Mouse (Mus musculus): ENCODE results near the gene Retnlg. TPM values are rescaled to one million over a fixed set of nuclear protein-coding genes. Genes with fewer than 3 reads are reported as not detected.
"Not testable (repeated sequence)": the region's sequence is repeated elsewhere in the genome, so short reads cannot be mapped to it uniquely, and the experiment has no call there.

The Retnlg gene
- polyA plus RNA-seq (2014; fragmentation: Nextera tagmentation; extraction: Ambion mirVana): not detected in 2 replicates

- Histone ChIP-seq H3K9me3 (ENCODE audit: control insufficient read depth, low read length) (no peaks in the 10 kb centered on the region), H3K4me2 (ENCODE audit: low read length) (no peak within 1 kb of the TSS), H3K4me1 (ENCODE audit: control insufficient read depth in 2 of 2, insufficient read depth in 2 of 2, low read length in 2 of 2) (no peaks in the 10 kb centered on the region), H3K9ac (ENCODE audit: low read length) (no peak within 1 kb of the TSS), H3K36me3 (ENCODE audit: control insufficient read depth, insufficient read depth, low read length) (no peaks in the 10 kb centered on the region), H3K27me3 (ENCODE audit: control insufficient read depth, insufficient read depth, low read length) (no peaks in the 10 kb centered on the region), H3K4me3 (ENCODE audit: control insufficient read depth in 1 of 2, insufficient read depth in 1 of 2, low read depth in 1 of 2, low read length in 2 of 2) (no peak within 1 kb of the TSS), H3K27ac (replicated peaks in 1 of 2; ENCODE audit: control insufficient read depth in 1 of 2, insufficient read depth in 1 of 2, low read depth in 2 of 2, low read length in 2 of 2) (no peak within 1 kb of the TSS)
- no peak for ATAC-seq (ENCODE audit: insufficient number of reproducible peaks, insufficient read depth, low FRiP score, low read depth)
- 74% methylated on average over 4 of the region's 4 CpGs for WGBS
These were observed at the start of gene Retnlg for GRCm38 (mm10) chr16:48872321-48872720. Gene Retnlg (plus strand): TSS chr16:48872621.

- Histone ChIP-seq H3K9me3 (ENCODE audit: control insufficient read depth, low read length) (no peaks in the 10 kb centered on the region), H3K36me3 (ENCODE audit: control insufficient read depth, insufficient read depth, low read length) (no peaks in the 10 kb centered on the region), H3K27ac (replicated peaks in 1 of 2; ENCODE audit: control insufficient read depth in 1 of 2, insufficient read depth in 1 of 2, low read depth in 2 of 2, low read length in 2 of 2) (no peak overlapping the region), H3K4me2 (ENCODE audit: low read length) (no peak overlapping the region), H3K27me3 (ENCODE audit: control insufficient read depth, insufficient read depth, low read length) (no peaks in the 10 kb centered on the region), H3K9ac (ENCODE audit: low read length) (no peak overlapping the region), H3K4me1 (ENCODE audit: control insufficient read depth in 2 of 2, insufficient read depth in 2 of 2, low read length in 2 of 2) (no peaks in the 10 kb centered on the region), H3K4me3 (ENCODE audit: control insufficient read depth in 1 of 2, insufficient read depth in 1 of 2, low read depth in 1 of 2, low read length in 2 of 2) (no peak overlapping the region)
- no peak for ATAC-seq (ENCODE audit: insufficient number of reproducible peaks, insufficient read depth, low FRiP score, low read depth)
- 84% methylated on average over 3 of the region's 3 CpGs for WGBS
These were observed 45.9 kb upstream of the Retnlg start for GRCm38 (mm10) chr16:48826474-48826873.

DNA sequence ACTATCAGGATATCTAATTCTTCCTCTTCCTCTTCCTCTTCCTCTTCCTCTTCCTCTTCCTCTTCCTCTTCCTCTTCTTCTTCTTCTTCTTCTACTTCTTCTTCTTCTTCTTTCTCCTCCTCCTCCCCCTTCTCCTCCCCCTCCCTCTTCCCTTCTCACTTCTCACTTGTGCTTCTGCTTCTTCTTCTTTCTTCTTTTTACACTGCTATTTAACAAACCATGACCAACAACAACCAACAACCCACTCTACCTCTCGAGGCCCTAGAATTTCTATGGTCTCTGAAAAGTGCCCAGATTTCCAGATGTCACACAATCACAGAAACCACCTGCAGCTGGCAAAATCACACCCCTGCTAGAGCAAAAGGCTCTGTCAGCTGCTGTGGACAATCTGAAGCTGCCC is 44.8 kb upstream of the Retnlg start:
- H3K4me2 ChIP-seq (ENCODE audit: low read length): no peak overlapping the region
- 30% methylated on average over 1 of the region's 1 CpGs for WGBS

GRCm38 (mm10) chr16:48829060-48829459 is 43.4 kb upstream of the Retnlg start:
- H3K4me1 ChIP-seq (ENCODE audit: control insufficient read depth in 2 of 2, insufficient read depth in 2 of 2, low read length in 2 of 2): no peaks in the 10 kb centered on the region
- no peak overlapping the region for H3K27ac ChIP-seq (replicated peaks in 1 of 2; ENCODE audit: control insufficient read depth in 1 of 2, insufficient read depth in 1 of 2, low read depth in 2 of 2, low read length in 2 of 2)
- no peak overlapping the region for H3K4me3 ChIP-seq (ENCODE audit: control insufficient read depth in 1 of 2, insufficient read depth in 1 of 2, low read depth in 1 of 2, low read length in 2 of 2)
- WGBS: 63% methylated on average over 4 of the region's 4 CpGs
- no peak for ATAC-seq (ENCODE audit: insufficient number of reproducible peaks, insufficient read depth, low FRiP score, low read depth)
- no peaks in the 10 kb centered on the region for H3K36me3 ChIP-seq (ENCODE audit: control insufficient read depth, insufficient read depth, low read length)
- H3K9ac ChIP-seq (ENCODE audit: low read length): no peak overlapping the region
- no peaks in the 10 kb centered on the region for H3K27me3 ChIP-seq (ENCODE audit: control insufficient read depth, insufficient read depth, low read length)
- no peak overlapping the region for H3K4me2 ChIP-seq (ENCODE audit: low read length)
- H3K9me3 ChIP-seq (ENCODE audit: control insufficient read depth, low read length): no peaks in the 10 kb centered on the region

More for the DNA sequence above, 44.8 kb upstream of the Retnlg start:
- H3K27ac ChIP-seq (replicated peaks in 1 of 2; ENCODE audit: control insufficient read depth in 1 of 2, insufficient read depth in 1 of 2, low read depth in 2 of 2, low read length in 2 of 2): no peak overlapping the region
- H3K27me3 ChIP-seq (ENCODE audit: control insufficient read depth, insufficient read depth, low read length): no peaks in the 10 kb centered on the region
- H3K4me1 ChIP-seq (ENCODE audit: control insufficient read depth in 2 of 2, insufficient read depth in 2 of 2, low read length in 2 of 2): no peaks in the 10 kb centered on the region
- no peak overlapping the region for H3K9ac ChIP-seq (ENCODE audit: low read length)
- H3K36me3 ChIP-seq (ENCODE audit: control insufficient read depth, insufficient read depth, low read length): no peaks in the 10 kb centered on the region
- H3K9me3 ChIP-seq (ENCODE audit: control insufficient read depth, low read length): no peaks in the 10 kb centered on the region
- H3K4me3 ChIP-seq (ENCODE audit: control insufficient read depth in 1 of 2, insufficient read depth in 1 of 2, low read depth in 1 of 2, low read length in 2 of 2): no peak overlapping the region
- ATAC-seq (ENCODE audit: insufficient number of reproducible peaks, insufficient read depth, low FRiP score, low read depth): no peak

DNA sequence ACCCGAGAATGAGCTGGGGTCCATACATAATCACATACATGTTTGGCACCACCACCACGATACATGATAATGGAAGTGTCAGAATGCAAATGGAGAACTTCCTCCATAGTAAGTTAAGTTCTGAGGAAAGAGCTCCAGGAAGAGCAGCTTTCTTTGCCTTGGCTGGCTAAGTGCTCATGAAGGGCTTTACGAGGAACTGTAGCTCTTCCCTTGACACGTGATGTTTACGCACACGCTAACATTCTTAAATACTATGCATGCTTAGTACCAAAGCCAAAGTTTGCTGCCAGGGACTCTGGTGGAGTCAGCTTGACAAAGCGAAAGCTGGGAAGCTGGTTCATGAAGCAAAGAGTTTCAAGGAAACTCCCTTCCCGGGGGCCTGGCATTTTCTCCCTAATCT is 40.4 kb upstream of the Retnlg start:
- WGBS: 62% methylated on average over 7 of the region's 8 CpGs
- Histone ChIP-seq H3K9ac (ENCODE audit: low read length) (no peak overlapping the region), H3K27ac (replicated peaks in 1 of 2; ENCODE audit: control insufficient read depth in 1 of 2, insufficient read depth in 1 of 2, low read depth in 2 of 2, low read length in 2 of 2) (no peak overlapping the region), H3K9me3 (ENCODE audit: control insufficient read depth, low read length) (0 out of 2 replicates have a peak, but pooled peaks cover 3% of the 10 kb centered on the region), H3K4me3 (ENCODE audit: control insufficient read depth in 1 of 2, insufficient read depth in 1 of 2, low read depth in 1 of 2, low read length in 2 of 2) (no peak overlapping the region), H3K4me1 (ENCODE audit: control insufficient read depth in 2 of 2, insufficient read depth in 2 of 2, low read length in 2 of 2) (no peaks in the 10 kb centered on the region), H3K27me3 (ENCODE audit: control insufficient read depth, insufficient read depth, low read length) (no peaks in the 10 kb centered on the region), H3K36me3 (ENCODE audit: control insufficient read depth, insufficient read depth, low read length) (no peaks in the 10 kb centered on the region), H3K4me2 (ENCODE audit: low read length) (no peak overlapping the region)
- no peak for ATAC-seq (ENCODE audit: insufficient number of reproducible peaks, insufficient read depth, low FRiP score, low read depth)

GRCm38 (mm10) chr16:48833626-48834025 is 38.8 kb upstream of the Retnlg start:
- not testable (repeated sequence) for H3K27ac ChIP-seq (replicated peaks in 1 of 2; ENCODE audit: control insufficient read depth in 1 of 2, insufficient read depth in 1 of 2, low read depth in 2 of 2, low read length in 2 of 2); ATAC-seq (ENCODE audit: insufficient number of reproducible peaks, insufficient read depth, low FRiP score, low read depth); H3K9ac ChIP-seq (ENCODE audit: low read length); H3K27me3 ChIP-seq (ENCODE audit: control insufficient read depth, insufficient read depth, low read length); H3K9me3 ChIP-seq (ENCODE audit: control insufficient read depth, low read length); H3K4me2 ChIP-seq (ENCODE audit: low read length); H3K4me1 ChIP-seq (ENCODE audit: control insufficient read depth in 2 of 2, insufficient read depth in 2 of 2, low read length in 2 of 2); H3K36me3 ChIP-seq (ENCODE audit: control insufficient read depth, insufficient read depth, low read length); H3K4me3 ChIP-seq (ENCODE audit: control insufficient read depth in 1 of 2, insufficient read depth in 1 of 2, low read depth in 1 of 2, low read length in 2 of 2)
- WGBS: 40% methylated on average over 1 of the region's 1 CpGs

- Histone ChIP-seq H3K27me3 (ENCODE audit: control insufficient read depth, insufficient read depth, low read length) (no peaks in the 10 kb centered on the region), H3K9me3 (ENCODE audit: control insufficient read depth, low read length) (no peaks in the 10 kb centered on the region), H3K4me1 (ENCODE audit: control insufficient read depth in 2 of 2, insufficient read depth in 2 of 2, low read length in 2 of 2) (no peaks in the 10 kb centered on the region), H3K4me3 (ENCODE audit: control insufficient read depth in 1 of 2, insufficient read depth in 1 of 2, low read depth in 1 of 2, low read length in 2 of 2) (no peak within 1 kb of the TSS), H3K36me3 (ENCODE audit: control insufficient read depth, insufficient read depth, low read length) (no peaks in the 10 kb centered on the region), H3K27ac (replicated peaks in 1 of 2; ENCODE audit: control insufficient read depth in 1 of 2, insufficient read depth in 1 of 2, low read depth in 2 of 2, low read length in 2 of 2) (no peak within 1 kb of the TSS), H3K4me2 (ENCODE audit: low read length) (no peak within 1 kb of the TSS), H3K9ac (ENCODE audit: low read length) (no peak within 1 kb of the TSS)
- ATAC-seq (ENCODE audit: insufficient number of reproducible peaks, insufficient read depth, low FRiP score, low read depth): no peak
- WGBS: 75% methylated on average over 3 of the region's 3 CpGs
These were observed 30.2 kb upstream of the Retnlg start, which contains the start of gene Retnla for GRCm38 (mm10) chr16:48842266-48842665. Gene Retnla (plus strand): TSS chr16:48842551.

- Histone ChIP-seq H3K27me3 (ENCODE audit: control insufficient read depth, insufficient read depth, low read length) (no peaks in the 10 kb centered on the region), H3K4me3 (ENCODE audit: control insufficient read depth in 1 of 2, insufficient read depth in 1 of 2, low read depth in 1 of 2, low read length in 2 of 2) (no peak overlapping the region), H3K4me1 (ENCODE audit: control insufficient read depth in 2 of 2, insufficient read depth in 2 of 2, low read length in 2 of 2) (no peaks in the 10 kb centered on the region), H3K36me3 (ENCODE audit: control insufficient read depth, insufficient read depth, low read length) (no peaks in the 10 kb centered on the region), H3K4me2 (ENCODE audit: low read length) (no peak overlapping the region), H3K9ac (ENCODE audit: low read length) (no peak overlapping the region), H3K27ac (replicated peaks in 1 of 2; ENCODE audit: control insufficient read depth in 1 of 2, insufficient read depth in 1 of 2, low read depth in 2 of 2, low read length in 2 of 2) (no peak overlapping the region), H3K9me3 (ENCODE audit: control insufficient read depth, low read length) (no peaks in the 10 kb centered on the region)
- 81% methylated on average over 4 of the region's 4 CpGs for WGBS
- ATAC-seq (ENCODE audit: insufficient number of reproducible peaks, insufficient read depth, low FRiP score, low read depth): no peak
These were observed 28.6 kb upstream of the Retnlg start for GRCm38 (mm10) chr16:48843671-48844386.
